Mouse (Mus musculus): Measurements from ENCODE around the gene Dock4. TPM values are rescaled to one million over a fixed set of nuclear protein-coding genes. Genes with fewer than 3 reads are reported as not detected.

Dock4 gene
- total RNA-seq, 2 experiments from 2014 or later, result 11.2 to 11.7 TPM

GRCm38 (mm10) chr12:40894695-40895094 lies 448.9 kb downstream of the Dock4 start:
- no peak for DNase-seq
- intact Hi-C loops (cut with DNase I), result no loop called here

Other genes starting within 250 kb of the Dock4 start
- gene Lsmem1, start 246.5 kb upstream of the Dock4 start, total RNA-seq (2021), result 10 to 100 TPM; 40.4 to 47.6 TPM
- gene Ifrd1, start 197.4 kb upstream of the Dock4 start, total RNA-seq (2021), result 10 to 100 TPM; 87.2 to 89.6 TPM
- 10 to 100 TPM; 12.0 to 13.6 TPM for gene Zfp277, start 50 bp upstream of the Dock4 start, total RNA-seq (2021)

Measured in heart, postnatal 36 days (tissue).